Mouse (Mus musculus) testis, adult 2 months (tissue): ENCODE results near the gene Fam53b.

Experiments used
- CTCF ChIP-seq: fragments of 200-500 bp; IDR thresholded peaks from 2 replicates; pipeline ENCODE4 v1.5.1; 2012; ENCODE audit warnings: low read depth, mild to moderate bottlenecking, inconsistent platforms, low read length, moderate library complexity; ENCODE audit not compliant: control insufficient read depth, insufficient read depth, insufficient replicate concordance
- POLR2A ChIP-seq: fragments of 200-500 bp; IDR thresholded peaks from 2 replicates; pipeline ENCODE4 v1.6.1; 2012; ENCODE audit warnings: low read depth, mild to moderate bottlenecking, inconsistent platforms, low read length, moderate library complexity; ENCODE audit not compliant: control insufficient read depth

- no peak for TF ChIP-seq CTCF
- TF ChIP-seq POLR2A, result no peak
Measured at GRCm38 (mm10) chr7:132804951-132805350, 8.7 kb downstream of the Fam53b start.
